Mouse (Mus musculus): ENCODE measurements around the gene Myg1.

GRCm38 (mm10) chr15:102283648-102284047 lies 47.9 kb upstream of the Myg1 start:
- TF ChIP-seq POLR2A (IDR thresholded peaks at IDR 0.05; ENCODE audit: extremely low read depth, insufficient read depth, low read length) (no peak), CTCF (IDR thresholded peaks at IDR 0.05; ENCODE audit: low read depth, low read length) (no peak)
